Comparison of ENCODE assay signal across 16 mouse cellular contexts in genomic region chr12:67862615-67863014, GRCm38 (mm10).
DNase-seq lines count a peak whose midpoint lies in the region; ATAC-seq and TF ChIP-seq lines count a peak whose summit lies in the region.
"Had no signal": no experiment of that assay in that cellular context is flagged by ENCODE, and none has a peak within 500 bp of the region (broad histone marks: within the 10 kb centered on the region; RNA-seq: fewer than 3 reads in every experiment).

No protein-coding gene starts in this region.

- H3K27me3 ChIP-seq in midbrain, embryonic 15.5 days (replicated peaks): no peaks in the 10 kb centered on the region
- H3K27me3 ChIP-seq in midbrain, embryonic 16.5 days (ENCODE audit: control insufficient read depth, insufficient read depth, low read depth, low read length): no peaks in the 10 kb centered on the region
- H3K27me3 ChIP-seq in forebrain, postnatal 0 days (ENCODE audit: insufficient read depth, low read length): no peaks in the 10 kb centered on the region
- H3K27me3 ChIP-seq in lung, postnatal 0 days (replicated peaks; ENCODE audit: insufficient read depth, low read length): no peaks in the 10 kb centered on the region
- H3K27me3 ChIP-seq: CH12.LX; heart, embryonic 13.5 days; hindbrain, embryonic 12.5 days; megakaryocyte, embryonic 14.5 days had no signal

- intact Hi-C loops in left cerebral cortex, postnatal 25 days (cut with DNase I): no loop called here

- no peaks in the 10 kb centered on the region for H3K4me1 ChIP-seq in midbrain, embryonic 15.5 days
- no peaks in the 10 kb centered on the region for H3K4me1 ChIP-seq in midbrain, embryonic 16.5 days (ENCODE audit: control insufficient read depth, insufficient read depth, low read length)
- H3K4me1 ChIP-seq in forebrain, postnatal 0 days (ENCODE audit: insufficient read depth): no peaks in the 10 kb centered on the region
- no peaks in the 10 kb centered on the region for H3K4me1 ChIP-seq in lung, postnatal 0 days (ENCODE audit: insufficient read depth, low read depth, low read length)
- H3K4me1 ChIP-seq: heart, embryonic 13.5 days; hindbrain, embryonic 12.5 days; megakaryocyte, embryonic 14.5 days had no signal

- H3K4me2 ChIP-seq in midbrain, embryonic 15.5 days: no peak overlapping the region
- no peak overlapping the region for H3K4me2 ChIP-seq in midbrain, embryonic 16.5 days (ENCODE audit: low read length)
- H3K4me2 ChIP-seq in forebrain, postnatal 0 days (ENCODE audit: low read depth): no peak overlapping the region
- H3K4me2 ChIP-seq in lung, postnatal 0 days (replicated peaks; ENCODE audit: low read depth, low read length): no peak overlapping the region
- H3K4me2 ChIP-seq: heart, embryonic 13.5 days; hindbrain, embryonic 12.5 days; lung, embryonic 14.5 days had no signal

- 57% methylated on average over 2 of the region's 2 CpGs for whole genome bisulfite sequencing in midbrain, embryonic 15.5 days
- WGBS in midbrain, embryonic 16.5 days: 64% methylated on average over 2 of the region's 2 CpGs
- WGBS in forebrain, postnatal 0 days: 42% methylated on average over 2 of the region's 2 CpGs
- 61% methylated on average over 2 of the region's 2 CpGs for WGBS in lung, postnatal 0 days

- H3K27ac ChIP-seq in midbrain, embryonic 15.5 days: 0 out of 2 replicates have a peak overlapping the region, but pooled peaks have one; percentile 34
- no peak overlapping the region for H3K27ac ChIP-seq in midbrain, embryonic 16.5 days (ENCODE audit: low read length)
- no peak overlapping the region for H3K27ac ChIP-seq in forebrain, postnatal 0 days (ENCODE audit: low read depth, low read length)
- no peak overlapping the region for H3K27ac ChIP-seq in lung, postnatal 0 days (ENCODE audit: low read length)
- H3K27ac ChIP-seq: heart, embryonic 13.5 days; hindbrain, embryonic 12.5 days had no signal

- peak; percentile 63 for DNase-seq in adipocyte (ENCODE audit: low spot score)
- DNase-seq in forebrain, postnatal 0 days: peak; percentile 73
- peak; percentile 2 to 32 for DNase-seq in left cerebral cortex, postnatal 25 days (ENCODE audit: low spot score in 2 of 2)
- no peak for DNase-seq in embryo, embryonic 9.5 days (ENCODE audit: extremely low spot score)
- no peak for DNase-seq in lung, postnatal 0 days (ENCODE audit: low spot score)
- DNase-seq: adrenal gland, postnatal 10 days; kidney, adult 11 months; kidney, postnatal 4 days; lung, embryonic 14.5 days; thymus, postnatal 36 days had no signal

- TF ChIP-seq EP300 in lung, postnatal 0 days (IDR thresholded peaks at IDR 0.05): no peak

- no peak overlapping the region for H3K4me3 ChIP-seq in midbrain, embryonic 15.5 days
- H3K4me3 ChIP-seq in midbrain, embryonic 16.5 days (ENCODE audit: low read depth, low read length): no peak overlapping the region
- no peak overlapping the region for H3K4me3 ChIP-seq in forebrain, postnatal 0 days (ENCODE audit: low read depth, low read length)
- no peak overlapping the region for H3K4me3 ChIP-seq in lung, postnatal 0 days (ENCODE audit: low read depth, low read length)
- H3K4me3 ChIP-seq: heart, embryonic 13.5 days; hindbrain, embryonic 12.5 days; megakaryocyte, embryonic 14.5 days had no signal

- no peak for ATAC-seq in midbrain, embryonic 15.5 days (replicated peaks)
- ATAC-seq in midbrain, embryonic 16.5 days: no peak
- peak; percentile 92 for ATAC-seq in forebrain, postnatal 0 days
- no peak for ATAC-seq in lung, postnatal 0 days

- TF ChIP-seq CTCF in forebrain, postnatal 0 days (IDR thresholded peaks at IDR 0.05; ENCODE audit: low read depth): no peak
- no peak for TF ChIP-seq CTCF in lung, postnatal 0 days (IDR thresholded peaks at IDR 0.05)

- H3K9ac ChIP-seq in midbrain, embryonic 15.5 days: no peak overlapping the region
- H3K9ac ChIP-seq in midbrain, embryonic 16.5 days (ENCODE audit: low read depth, low read length): no peak overlapping the region
- H3K9ac ChIP-seq in forebrain, postnatal 0 days: no peak overlapping the region
- H3K9ac ChIP-seq in lung, postnatal 0 days (replicated peaks; ENCODE audit: low read depth): no peak overlapping the region
- H3K9ac ChIP-seq: heart, embryonic 13.5 days; hindbrain, embryonic 12.5 days; lung, embryonic 14.5 days had no signal

- no peaks in the 10 kb centered on the region for H3K9me3 ChIP-seq in midbrain, embryonic 15.5 days
- H3K9me3 ChIP-seq in midbrain, embryonic 16.5 days (replicated peaks; ENCODE audit: control insufficient read depth, low read length, poor library complexity, severe bottlenecking): no peaks in the 10 kb centered on the region
- no peaks in the 10 kb centered on the region for H3K9me3 ChIP-seq in forebrain, postnatal 0 days (ENCODE audit: low read length)
- H3K9me3 ChIP-seq in lung, postnatal 0 days (ENCODE audit: low read length): no peaks in the 10 kb centered on the region
- H3K9me3 ChIP-seq: heart, embryonic 13.5 days; hindbrain, embryonic 12.5 days; megakaryocyte, embryonic 14.5 days had no signal

- H3K36me3 ChIP-seq in midbrain, embryonic 15.5 days (replicated peaks): no peaks in the 10 kb centered on the region
- H3K36me3 ChIP-seq in midbrain, embryonic 16.5 days (ENCODE audit: control insufficient read depth, insufficient read depth, low read length): no peaks in the 10 kb centered on the region
- no peaks in the 10 kb centered on the region for H3K36me3 ChIP-seq in forebrain, postnatal 0 days (ENCODE audit: insufficient read depth)
- H3K36me3 ChIP-seq in lung, postnatal 0 days (ENCODE audit: insufficient read depth, low read length): no peaks in the 10 kb centered on the region
- H3K36me3 ChIP-seq: heart, embryonic 13.5 days; hindbrain, embryonic 12.5 days had no signal

Comparison
In these comparisons a context has a peak if more than half of its experiments do, and no peak if none do; other contexts are left out.
1. DNase-seq: peak in adipocyte (single experiment), forebrain, postnatal 0 days (single experiment) and left cerebral cortex, postnatal 25 days (2 of 2); none in embryo, embryonic 9.5 days (single experiment) and lung, postnatal 0 days (single experiment).